Mouse (Mus musculus) layer of hippocampus, adult 6 months (tissue): ENCODE results near the gene Nuf2. TPM values are rescaled to one million over a fixed set of nuclear protein-coding genes. Genes with fewer than 3 reads are reported as not detected.

Source experiments
- long read RNA-seq, 2 experiments: library from polyadenylated mRNA; unstranded; transcript quantifications; one replicate each; pipeline ENCODE4 v2.0.0; 2019 to 2020
- polyA plus RNA-seq: library from polyadenylated mRNA; unstranded; fragments of <200 nt; fragmentation: Nextera tagmentation; gene quantifications from 2 replicates; pipeline ENCODE4 v1.2.3, GENCODE M21; 2021

Nuf2 gene
- polyA plus RNA-seq = 0.89 and 1.3 TPM in 2 replicates
- long read RNA-seq, experiment 1, partial matches to known transcripts = 1 of 2 reads
- long read RNA-seq, experiment 1, other reads (novel, unspliced or antisense) = 0 of 2 reads
- long read RNA-seq, experiment 2, partial matches to known transcripts = 0 of 2 reads
- long read RNA-seq, experiment 2, other reads (novel, unspliced or antisense) = 0 of 2 reads

DNA sequence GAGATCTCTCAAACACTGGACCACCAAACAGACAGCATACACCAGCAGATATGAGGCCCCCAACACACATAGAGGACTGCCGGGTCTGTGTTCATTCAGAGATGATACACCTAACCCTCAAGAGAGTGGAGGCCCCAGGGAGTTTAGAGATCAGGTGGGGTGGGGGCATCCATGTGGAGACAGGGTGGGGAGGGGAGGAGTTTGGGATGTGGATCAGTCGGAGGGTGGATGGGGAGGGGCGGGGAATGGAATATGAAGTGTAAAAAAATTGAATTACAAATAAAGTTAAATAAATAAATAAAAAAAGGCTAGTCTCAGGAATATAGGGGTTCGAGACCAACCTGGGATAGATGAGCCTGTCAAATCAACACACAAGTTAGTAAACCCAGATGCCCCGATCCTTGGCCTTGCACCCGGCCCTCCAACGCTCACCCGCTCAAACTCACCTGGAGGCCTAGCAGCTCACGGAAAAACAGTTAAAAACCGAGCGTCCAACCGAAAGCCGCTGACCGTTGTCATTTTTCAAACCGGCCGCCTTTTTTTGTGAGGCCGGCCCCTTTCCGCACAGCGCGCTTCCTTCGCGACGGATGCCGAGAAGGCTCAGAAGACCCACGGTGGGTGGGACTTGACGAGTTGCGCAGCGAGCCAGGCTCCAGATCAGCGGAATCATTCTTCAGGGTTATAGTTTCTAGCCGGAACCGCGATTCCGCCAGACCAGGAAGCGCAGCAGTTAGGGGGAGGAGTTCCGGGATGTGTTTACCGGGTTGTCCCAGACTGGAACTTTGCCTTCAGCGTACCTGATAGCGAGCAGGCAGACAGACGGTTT lies at the start of gene Nuf2:
Nuf2 (minus strand) TSS at position 589 of the 826 bp plus-strand sequence.

Other genes starting within 250 kb of the Nuf2 start
- gene Rgs5, start 124.0 kb upstream of the Nuf2 start, polyA plus RNA-seq = 17.4 and 19.6 TPM in 2 replicates
- 31.4 and 33.9 TPM in 2 replicates for gene Rgs4, start 216.2 kb upstream of the Nuf2 start, polyA plus RNA-seq